Mouse (Mus musculus): ENCODE results near the gene Aff3.

GRCm38 (mm10) chr1:38642288-38642687 is 22.5 kb downstream of the Aff3 start:
- TF ChIP-seq POLR2A (IDR thresholded peaks at IDR 0.05; ENCODE audit: borderline replicate concordance, extremely low read depth, low read depth, low read length): no peak
- no peak for TF ChIP-seq CTCF (IDR thresholded peaks at IDR 0.05; ENCODE audit: insufficient read depth, low read length)

Measured in lung, adult 2 months (tissue).